Mouse (Mus musculus) kidney, postnatal 4 days (tissue): Measurements from ENCODE around the gene 1700057G04Rik.

Experiments
- DNase-seq, 2 experiments: peaks; one replicate each; pipeline ENCODE4 v3.0.0; 2021; ENCODE audit warnings: mixed read lengths in 2 of 2

1700057G04Rik gene

GRCm38 (mm10) chr9:92387404-92387803, 78.2 kb downstream of the 1700057G04Rik start:
- DNase-seq, result no peak

GRCm38 (mm10) chr9:92402628-92403027, 93.5 kb downstream of the 1700057G04Rik start:
- DNase-seq, result no peak
